Mouse (Mus musculus) megakaryocyte, embryonic 14.5 days (primary cell): ENCODE data around the gene Fgfbp3.

ENCODE experiments used
- FLI1 ChIP-seq: IDR thresholded peaks from 2 replicates; pipeline ENCODE4 v1.6.1; 2012; ENCODE audit warnings: low read length, inconsistent platforms, mixed read lengths
- GATA1 ChIP-seq: IDR thresholded peaks from 3 replicates; pipeline ENCODE4 v1.6.1; 2012; ENCODE audit warnings: mixed read lengths, low read length, inconsistent platforms, borderline replicate concordance

- no peak for TF ChIP-seq FLI1
- TF ChIP-seq GATA1, result no peak
These were observed 38.9 kb upstream of the Fgfbp3 start for GRCm38 (mm10) chr19:36958331-36958730.
